Mouse (Mus musculus) lung, embryonic 16.5 days (tissue): ENCODE data around the gene Ak6. TPM values are rescaled to one million over a fixed set of nuclear protein-coding genes. Genes with fewer than 3 reads are reported as not detected.

ENCODE experiments used
- ATAC-seq: fragments of 200-750 bp; cut with Nextera tagmentation; 2 replicates; pipeline ENCODE4 v1.8.0; 2017; ENCODE audit warnings: low read depth, mild to moderate bottlenecking, moderate library complexity
- H3K27ac ChIP-seq: fragments of 300-500 bp; sonication (generic); 2 replicates; pipeline ENCODE4 v1.5.1; 2014; ENCODE audit warnings: mild to moderate bottlenecking, control low read depth, low read length
- H3K27me3 ChIP-seq: fragments of 300-500 bp; sonication (generic); 2 replicates; pipeline ENCODE4 v1.6.1; 2014; ENCODE audit warnings: low read depth, low read length, mixed read lengths; ENCODE audit not compliant: control insufficient read depth, insufficient read depth
- H3K36me3 ChIP-seq: fragments of 300-500 bp; sonication (generic); 2 replicates; pipeline ENCODE4 v1.6.1; 2014; ENCODE audit warnings: low read length; ENCODE audit not compliant: control insufficient read depth, insufficient read depth
- H3K4me1 ChIP-seq: fragments of 300-500 bp; sonication (generic); replicated peaks from 2 replicates; pipeline ENCODE4 v1.6.1; 2014; ENCODE audit warnings: low read length, mixed read lengths; ENCODE audit not compliant: control insufficient read depth, insufficient read depth
- H3K4me2 ChIP-seq: fragments of 300-500 bp; sonication (generic); 2 replicates; pipeline ENCODE4 v1.6.1; 2014; ENCODE audit warnings: low read depth, low read length, control low read depth
- H3K4me3 ChIP-seq: fragments of 300-500 bp; sonication (generic); 2 replicates; pipeline ENCODE4 v1.5.1; 2014; ENCODE audit warnings: mild to moderate bottlenecking, low read length, control low read depth
- H3K9ac ChIP-seq: fragments of 300-500 bp; sonication (generic); 2 replicates; pipeline ENCODE4 v1.6.1; 2014; ENCODE audit warnings: low read length, control low read depth
- H3K9me3 ChIP-seq: fragments of 300-500 bp; sonication (generic); 2 replicates; pipeline ENCODE4 v1.6.1; 2016; ENCODE audit warnings: low read length; ENCODE audit not compliant: control insufficient read depth
- WGBS: fragments of 180-500 bp; shearing (Covaris S2); extraction: QIAGEN DNeasy Blood & Tissue Kit; methylation state at CpG from one replicate; pipeline ENCODE4 v1.1.7; 2014; 5-methylcytosine and 5-hydroxymethylcytosine counted together
- polyA plus RNA-seq: library from polyadenylated mRNA; unstranded; fragments of >200 nt; fragmentation: Nextera tagmentation; extraction: Ambion mirVana; gene quantifications from 2 replicates; pipeline ENCODE4 v1.2.1, GENCODE M21; 2015

Ak6 gene
- polyA plus RNA-seq, 1 experiment from 2014 or later, result 257 TPM

GRCm38 (mm10) chr13:100651439-100652186, 834 bp downstream of the Ak6 start, which contains the start of gene Taf9:
Taf9 (plus strand) TSS chr13:100651579.
- H3K4me2 ChIP-seq, result peak within 1 kb of the TSS; percentile 83
- WGBS, result under 1% methylated on average over 41 of the region's 63 CpGs

DNA sequence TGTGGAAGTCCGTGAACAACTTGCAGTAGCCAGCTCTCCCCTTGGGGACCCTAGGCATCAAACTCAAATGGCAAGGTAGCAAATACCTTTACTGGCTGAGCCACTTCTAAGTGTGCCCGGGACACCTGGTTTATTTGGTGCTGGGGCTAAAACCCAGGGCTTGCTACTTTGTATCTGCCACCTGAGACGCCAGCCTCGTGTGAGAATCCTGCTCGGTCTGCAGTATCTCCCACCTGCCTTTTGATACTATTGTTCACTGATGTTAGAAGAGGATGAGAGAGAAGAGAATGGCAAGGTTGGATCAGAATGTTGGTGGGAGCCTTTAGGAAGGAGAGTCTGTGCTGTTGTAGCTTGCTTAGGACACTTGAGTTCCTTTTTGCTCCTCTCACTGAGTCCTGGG, 7.3 kb downstream of the Ak6 start:
- Histone ChIP-seq H3K4me3 (no peak overlapping the region), H3K27me3 (no peaks in the 10 kb centered on the region), H3K4me2 (no peak overlapping the region), H3K9me3 (no peaks in the 10 kb centered on the region), H3K9ac (no peak overlapping the region), H3K4me1 (no peaks in the 10 kb centered on the region), H3K27ac (no peak overlapping the region), H3K36me3 (peaks cover 2% of the 10 kb centered on the region; the same call in 1 of the 2 replicates)
- ATAC-seq, result no peak
- WGBS, result 89% methylated on average over 5 of the region's 5 CpGs

More at GRCm38 (mm10) chr13:100651439-100652186, 834 bp downstream of the Ak6 start, which contains the start of gene Taf9:
- Histone ChIP-seq H3K27ac (peak within 1 kb of the TSS; percentile 96), H3K36me3 (no peaks in the 10 kb centered on the region), H3K4me3 (peak within 1 kb of the TSS; percentile 66), H3K27me3 (no peaks in the 10 kb centered on the region), H3K9me3 (no peaks in the 10 kb centered on the region), H3K9ac (peak within 1 kb of the TSS; percentile 75), H3K4me1 (0 out of 2 replicates have a peak, but pooled peaks cover 3% of the 10 kb centered on the region)
- peak; percentile 73 for ATAC-seq

- Histone ChIP-seq H3K9me3 (no peaks in the 10 kb centered on the region), H3K27me3 (no peaks in the 10 kb centered on the region), H3K4me1 (no peaks in the 10 kb centered on the region), H3K4me3 (no peak overlapping the region), H3K9ac (no peak overlapping the region), H3K27ac (no peak overlapping the region), H3K36me3 (peaks cover 2% of the 10 kb centered on the region; the same call in 1 of the 2 replicates), H3K4me2 (no peak overlapping the region)
- WGBS, result 44% methylated on average over 4 of the region's 4 CpGs
- no peak for ATAC-seq
Measured at GRCm38 (mm10) chr13:100659864-100660456, 9.2 kb downstream of the Ak6 start.

DNA sequence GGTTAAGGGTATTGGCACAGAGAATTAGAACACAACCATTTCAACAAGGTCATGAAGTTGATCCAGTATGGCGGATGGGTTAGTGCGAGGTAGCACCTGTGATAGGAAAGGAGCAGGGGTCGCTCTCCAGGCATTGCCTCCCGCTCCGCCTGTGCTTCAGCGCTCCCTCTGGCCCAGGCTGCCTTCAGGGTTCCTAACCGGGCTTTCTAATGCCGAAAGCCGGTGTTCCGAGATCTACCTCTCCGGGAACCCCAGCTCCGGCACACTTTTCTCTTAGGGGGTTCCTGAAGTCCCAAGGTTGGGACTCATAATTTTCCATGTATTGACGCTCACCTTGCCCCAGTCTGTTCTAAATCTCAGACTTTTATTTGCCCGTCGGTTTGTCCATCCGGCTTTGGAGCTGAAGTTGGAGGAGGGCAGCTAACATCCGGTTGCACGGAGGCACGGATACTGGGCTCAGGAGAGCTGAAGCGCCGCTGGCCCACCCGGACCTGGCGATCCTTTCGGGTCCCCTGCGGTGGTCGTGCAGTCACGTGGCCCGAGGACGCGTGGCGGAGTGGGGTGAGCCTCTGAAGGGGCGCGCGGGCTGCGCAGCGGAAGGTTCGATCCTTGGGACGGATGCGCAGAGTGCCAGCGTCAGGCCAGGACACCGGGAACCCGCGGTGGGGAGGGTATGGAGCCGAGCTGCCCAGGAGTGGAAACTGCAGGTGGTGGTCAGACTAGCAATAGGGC, 18.7 kb downstream of the Ak6 start, which contains the start of gene Ccdc125:
TSS of gene Ccdc125 (plus strand) at position 427 of the 732 bp plus-strand sequence.
- H3K4me2 ChIP-seq, result peak within 1 kb of the TSS; percentile 82
- no peaks in the 10 kb centered on the region for H3K27me3 ChIP-seq
- under 1% methylated on average over 44 of the region's 44 CpGs for WGBS
- H3K36me3 ChIP-seq, result peaks cover 7% of the 10 kb centered on the region
- H3K9ac ChIP-seq, result peak within 1 kb of the TSS; percentile 85
- H3K27ac ChIP-seq, result peak within 1 kb of the TSS; percentile 88
- H3K4me1 ChIP-seq, result 0 out of 2 replicates have a peak, but pooled peaks cover 2% of the 10 kb centered on the region
- peak; percentile 82 for ATAC-seq
- H3K9me3 ChIP-seq, result no peaks in the 10 kb centered on the region; the same call in 1 of the 2 replicates
- peak within 1 kb of the TSS; percentile 70 for H3K4me3 ChIP-seq

DNA sequence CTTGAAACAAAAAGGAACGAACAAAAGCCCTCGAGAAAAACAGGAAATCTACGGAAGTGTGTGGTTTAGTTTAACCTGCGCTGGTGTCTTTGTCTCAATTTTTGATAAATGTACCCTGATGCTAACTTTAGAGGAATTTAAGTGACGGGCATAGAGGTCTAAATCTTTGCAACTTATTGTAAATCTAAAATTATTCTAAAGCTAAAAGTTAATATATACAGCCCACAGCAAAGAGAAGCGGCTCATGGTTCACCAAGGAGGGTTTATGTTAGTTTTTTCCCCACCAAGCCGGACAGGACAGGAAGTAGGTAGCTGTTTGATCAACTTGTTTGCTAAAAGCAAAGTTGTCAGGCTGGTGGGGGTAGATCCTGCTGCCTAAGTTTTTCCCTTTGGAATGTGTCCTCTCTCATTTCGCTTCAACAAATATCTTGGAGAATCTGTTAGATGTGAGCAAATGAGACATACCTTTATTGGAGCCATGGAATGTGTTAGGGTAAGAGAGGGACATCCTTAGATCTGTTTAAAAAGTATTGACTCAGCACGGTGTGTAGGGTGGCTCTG, 19.5 kb downstream of the Ak6 start:
- H3K9ac ChIP-seq, result peak overlapping the region; percentile 85
- 19% methylated on average over 9 of the region's 9 CpGs for WGBS
- peak overlapping the region; percentile 70 for H3K4me3 ChIP-seq
- H3K4me2 ChIP-seq, result peak overlapping the region; percentile 82
- no peak for ATAC-seq
- 0 out of 2 replicates have a peak, but pooled peaks cover 2% of the 10 kb centered on the region for H3K4me1 ChIP-seq
- no peaks in the 10 kb centered on the region for H3K27me3 ChIP-seq
- H3K36me3 ChIP-seq, result peaks cover 7% of the 10 kb centered on the region
- peak overlapping the region; percentile 88 for H3K27ac ChIP-seq
- H3K9me3 ChIP-seq, result no peaks in the 10 kb centered on the region; the same call in 1 of the 2 replicates

DNA sequence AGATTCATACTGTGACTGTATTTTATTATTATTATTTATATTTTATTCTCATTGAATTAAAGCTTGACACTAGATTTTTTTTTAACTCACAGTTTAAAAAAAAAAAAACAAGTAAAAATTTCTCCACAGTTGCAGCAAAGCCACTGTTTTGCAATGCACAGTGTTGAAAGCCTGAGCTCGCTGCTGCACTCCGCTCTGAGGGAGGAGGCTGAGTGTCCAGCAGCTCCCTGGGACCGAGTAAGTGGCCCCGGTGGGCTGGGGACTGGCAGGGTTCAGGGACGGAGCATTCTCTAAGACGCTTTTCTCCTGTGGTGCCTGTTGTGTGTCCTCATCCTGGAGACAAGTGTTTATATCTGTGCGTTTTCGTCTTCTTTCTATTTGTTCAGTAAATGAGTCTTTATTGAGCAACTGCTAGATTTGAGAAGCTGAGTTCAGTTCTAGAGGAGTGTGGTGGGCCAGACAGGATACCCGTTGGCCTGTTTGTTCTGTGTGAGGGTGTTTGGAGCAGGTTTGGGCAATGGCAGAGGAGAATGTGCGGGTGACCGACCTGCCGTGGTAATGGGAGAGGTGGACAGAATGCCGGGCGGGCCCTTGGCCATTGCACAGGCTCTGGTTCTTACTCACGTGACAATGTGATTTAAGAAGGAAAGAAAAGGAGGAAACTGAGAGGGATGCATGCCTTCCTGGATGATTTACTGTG, 25.3 kb downstream of the Ak6 start:
- no peak overlapping the region for H3K4me3 ChIP-seq
- ATAC-seq, result no peak
- 76% methylated on average over 15 of the region's 15 CpGs for WGBS

GRCm38 (mm10) chr13:100681615-100682014, 30.8 kb downstream of the Ak6 start:
- H3K9ac ChIP-seq, result no peak overlapping the region
- no peak overlapping the region for H3K27ac ChIP-seq
- no peak overlapping the region for H3K4me3 ChIP-seq
- 89% methylated on average over 8 of the region's 8 CpGs for whole genome bisulfite sequencing
- no peak for ATAC-seq
- no peaks in the 10 kb centered on the region for H3K4me1 ChIP-seq
- H3K27me3 ChIP-seq, result no peaks in the 10 kb centered on the region
- no peaks in the 10 kb centered on the region for H3K36me3 ChIP-seq
- H3K9me3 ChIP-seq, result no peaks in the 10 kb centered on the region
- no peak overlapping the region for H3K4me2 ChIP-seq

More for the DNA sequence above, 25.3 kb downstream of the Ak6 start:
- Histone ChIP-seq H3K4me2 (no peak overlapping the region), H3K27ac (no peak overlapping the region), H3K27me3 (no peaks in the 10 kb centered on the region), H3K4me1 (no peaks in the 10 kb centered on the region), H3K9me3 (no peaks in the 10 kb centered on the region; the same call in 1 of the 2 replicates), H3K36me3 (no peaks in the 10 kb centered on the region), H3K9ac (no peak overlapping the region)

- WGBS, result 80% methylated on average over 2 of the region's 2 CpGs
- Histone ChIP-seq H3K27ac (no peak overlapping the region), H3K4me3 (no peak overlapping the region), H3K9ac (no peak overlapping the region), H3K9me3 (no peaks in the 10 kb centered on the region), H3K27me3 (no peaks in the 10 kb centered on the region), H3K4me2 (no peak overlapping the region), H3K4me1 (no peaks in the 10 kb centered on the region), H3K36me3 (no peaks in the 10 kb centered on the region)
- ATAC-seq, result no peak
Measured at GRCm38 (mm10) chr13:100682837-100683236, 32.1 kb downstream of the Ak6 start.
